Mouse (Mus musculus) thymus, adult 2 months (tissue): ENCODE measurements around the gene Atox1.

Experiments used
- CTCF ChIP-seq: fragments of 200-500 bp; IDR thresholded peaks from 2 replicates; pipeline ENCODE4 v1.5.1; 2012; ENCODE audit warnings: mild to moderate bottlenecking, control low read depth, low read length, moderate library complexity, borderline replicate concordance; ENCODE audit not compliant: control insufficient read depth, poor library complexity, insufficient read depth; ENCODE audit errors: extremely low read depth
- POLR2A ChIP-seq: fragments of 200-500 bp; IDR thresholded peaks from 2 replicates; pipeline ENCODE4 v1.6.1; 2012; ENCODE audit warnings: mild to moderate bottlenecking, low read length, control low read depth, moderate library complexity; ENCODE audit not compliant: control insufficient read depth, poor library complexity, insufficient read depth; ENCODE audit errors: extremely low read depth

DNA sequence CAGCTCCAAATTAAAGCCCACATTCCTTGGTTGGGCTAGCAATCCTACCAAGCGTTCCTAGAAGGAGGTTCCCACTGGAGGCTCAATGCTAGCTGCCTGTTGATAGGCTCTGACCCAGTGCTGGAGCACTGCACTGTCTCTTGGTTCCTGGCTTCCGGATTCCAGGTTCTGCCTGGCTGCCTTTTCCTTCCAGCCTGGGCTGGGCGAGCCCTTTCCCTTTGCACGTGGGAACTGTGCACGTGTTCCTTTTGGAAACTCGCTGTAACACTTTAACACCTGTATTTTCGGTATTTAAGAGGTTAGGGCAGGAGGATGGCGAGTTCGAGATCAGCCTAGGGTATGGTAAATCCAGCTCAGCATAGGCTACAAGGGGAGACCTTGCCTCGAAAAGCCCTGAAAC, 7.0 kb upstream of the Atox1 start:
- TF ChIP-seq POLR2A: no peak
- TF ChIP-seq CTCF: no peak
